Mouse (Mus musculus): ENCODE data around the gene Axin2.

Gene Axin2

GRCm38 (mm10) chr11:108906590-108907254 lies 13.4 kb upstream of the Axin2 start:
- DNase-seq, result no peak

GRCm38 (mm10) chr11:108909396-108910195 lies 10.6 kb upstream of the Axin2 start:
- no peak for DNase-seq

- no peak for DNase-seq
Measured at GRCm38 (mm10) chr11:108910328-108910886, 9.7 kb upstream of the Axin2 start.

DNA sequence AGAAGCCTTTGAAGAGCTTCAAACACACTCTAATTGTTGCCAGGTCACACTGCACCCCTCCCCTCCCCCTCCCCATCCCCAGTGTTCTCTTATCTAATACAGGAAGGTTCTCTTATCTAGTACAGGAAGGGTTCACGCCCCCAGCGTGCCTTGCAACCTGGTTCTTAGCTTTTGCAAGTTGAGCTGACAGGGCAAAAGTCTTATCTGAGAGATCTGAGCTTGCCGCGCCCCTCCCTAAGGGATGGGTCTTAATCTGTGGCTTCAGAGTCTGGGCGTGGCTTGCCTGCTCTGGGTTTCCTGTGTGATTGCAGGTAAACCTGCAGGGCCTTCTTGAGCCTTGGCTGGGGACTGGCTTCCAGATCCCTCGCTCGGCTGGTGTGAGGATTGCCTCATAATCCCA lies 9.2 kb upstream of the Axin2 start:
- no peak for DNase-seq

DNA sequence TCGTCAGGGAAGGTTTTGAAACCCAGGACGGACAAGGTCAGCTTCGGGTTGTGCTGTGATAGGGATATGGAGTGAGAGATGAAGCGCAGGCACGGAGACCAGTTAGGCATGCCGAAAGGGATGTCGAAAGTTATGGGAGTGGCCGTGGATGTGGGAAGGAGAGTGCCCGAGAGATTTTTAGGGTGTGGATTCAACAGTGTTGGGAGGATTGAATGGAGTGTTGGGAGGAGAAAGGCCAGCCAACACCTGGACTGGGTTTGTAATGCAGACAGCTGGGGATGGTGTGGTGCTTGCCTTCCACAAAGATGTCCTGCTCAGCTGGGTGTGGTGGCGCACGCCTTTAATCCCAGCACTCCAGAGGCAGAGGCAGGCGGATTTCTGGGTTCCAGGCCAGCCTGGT lies 8.0 kb upstream of the Axin2 start:
- DNase-seq, result no peak

- no peak for DNase-seq
Measured at GRCm38 (mm10) chr11:108917422-108918324, 2.5 kb upstream of the Axin2 start.

DNA sequence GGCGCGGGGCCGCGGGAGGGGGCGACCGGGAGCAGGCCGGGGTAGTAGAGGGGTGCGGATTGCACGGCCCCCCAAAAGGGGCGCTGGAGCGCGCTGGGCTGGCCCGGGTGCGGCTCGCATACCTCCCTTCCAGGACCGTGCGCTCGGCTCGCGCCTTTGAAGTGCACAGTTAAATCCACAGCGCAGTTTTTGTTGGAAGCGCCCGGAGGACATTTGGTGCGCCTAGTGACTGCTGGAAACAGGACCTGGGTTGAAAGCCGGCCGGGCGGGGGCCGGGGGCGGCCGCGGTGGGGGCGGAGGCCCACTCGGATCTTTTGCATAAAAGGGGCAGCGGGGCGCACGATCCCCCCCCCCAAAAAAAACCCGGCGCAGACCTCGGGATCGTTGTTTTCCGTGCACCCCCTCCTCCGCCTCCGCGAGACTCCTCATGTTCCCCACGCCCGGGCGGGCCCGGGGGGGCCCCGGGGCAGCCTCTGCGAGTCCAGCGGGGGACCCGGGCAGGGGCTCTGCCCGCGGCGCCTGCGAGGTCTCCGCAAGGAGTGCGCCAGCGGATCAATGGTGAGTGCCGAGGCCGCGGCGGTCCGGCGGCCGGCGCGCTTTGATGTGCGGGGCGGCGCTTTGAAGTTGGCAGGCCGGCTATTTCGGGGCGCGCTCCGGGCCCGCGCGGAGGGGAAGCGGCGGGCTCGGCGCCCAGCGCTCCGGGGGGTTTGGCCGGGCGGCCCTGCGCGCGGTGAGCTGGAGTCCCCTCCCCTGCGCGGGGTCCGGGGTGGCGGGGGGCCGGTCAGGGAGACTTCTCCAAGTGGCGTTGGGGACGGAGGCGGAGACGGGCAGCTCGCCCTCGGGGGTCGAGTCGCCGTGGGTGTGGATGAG lies 722 bp downstream of the Axin2 start:
- DNase-seq, result peak; percentile 76

DNA sequence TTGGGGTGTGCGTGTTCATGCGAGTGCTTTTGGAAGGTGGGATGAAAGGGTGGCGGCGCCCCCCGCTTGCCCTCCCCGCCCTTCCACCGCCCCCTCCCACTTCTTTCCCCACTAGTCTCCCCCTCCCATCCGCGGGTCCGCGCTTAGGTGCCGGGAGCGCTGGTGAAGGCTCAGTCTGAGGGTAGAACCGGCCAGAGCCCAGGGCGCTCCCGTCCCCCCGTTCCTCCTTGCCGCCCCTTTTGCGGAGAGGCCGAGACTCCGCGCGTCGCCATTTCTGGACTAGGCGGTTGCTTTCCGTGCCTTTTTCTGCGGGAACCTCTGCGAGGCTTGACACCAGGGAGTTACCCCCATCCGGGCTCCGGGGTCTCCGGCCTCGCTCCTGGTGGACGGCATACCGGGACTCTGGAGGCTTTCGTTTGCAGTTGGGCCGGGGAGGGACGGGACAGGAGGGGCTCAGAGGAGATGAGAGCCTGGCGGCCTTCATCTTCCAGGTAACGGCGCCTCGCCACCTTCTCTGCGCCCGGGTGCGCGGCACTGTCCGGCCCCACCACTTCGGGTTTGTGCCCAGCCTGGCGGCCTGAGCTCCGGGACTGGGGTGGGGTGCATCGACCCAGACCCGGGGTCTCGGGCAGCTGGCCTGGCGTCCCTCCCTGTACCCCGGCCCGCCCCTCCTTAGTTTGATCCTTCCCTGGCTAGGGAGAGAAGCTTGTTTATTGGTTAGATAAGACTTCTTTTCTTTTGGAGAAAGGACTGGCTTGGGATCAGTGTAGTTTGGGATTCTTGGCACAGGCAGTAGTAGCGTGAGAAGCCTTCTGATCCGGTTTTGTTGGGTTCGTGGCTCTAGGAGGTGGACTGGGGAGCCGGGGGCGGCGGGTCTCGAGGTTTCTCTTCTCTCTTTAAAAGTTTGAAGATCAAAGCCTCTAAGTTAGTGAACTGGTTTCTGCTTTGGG lies 1.6 kb downstream of the Axin2 start:
- peak; percentile 34 for DNase-seq

DNA sequence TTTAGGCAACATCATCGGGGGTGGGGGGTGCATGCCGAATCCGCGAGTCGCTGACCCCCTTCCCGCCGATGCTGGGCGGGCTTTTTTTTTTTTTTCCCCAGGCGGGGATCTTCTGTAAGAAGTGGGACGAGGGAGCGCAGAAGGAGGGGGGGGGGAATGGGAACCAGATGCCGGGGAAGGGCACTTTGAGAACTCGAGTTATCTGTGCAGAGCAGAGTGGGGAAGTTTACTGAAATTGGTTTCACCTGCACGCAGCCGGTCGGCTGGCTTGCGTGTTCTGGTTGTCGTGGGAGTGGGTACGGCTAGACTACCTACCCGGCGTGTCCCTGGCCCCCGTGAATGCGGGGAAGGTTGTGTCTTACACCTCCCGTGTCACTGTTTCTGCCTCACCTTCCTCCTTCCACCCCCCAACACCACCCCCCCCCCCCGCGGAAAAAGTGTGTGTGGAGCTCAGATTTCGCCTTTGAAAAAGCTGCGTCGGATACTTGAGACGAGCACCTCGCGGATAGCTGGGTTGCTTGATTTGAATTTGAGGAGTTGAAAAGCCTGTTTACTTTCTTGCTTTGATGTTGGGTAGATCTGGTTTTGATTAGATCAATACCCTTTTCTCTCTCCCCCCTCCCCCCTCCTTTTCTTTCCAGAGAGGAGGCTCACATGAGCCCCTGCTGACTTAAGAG lies 2.5 kb downstream of the Axin2 start:
- DNase-seq, result no peak

- DNase-seq, result no peak
Measured at GRCm38 (mm10) chr11:108923188-108923575, 3.0 kb downstream of the Axin2 start.

GRCm38 (mm10) chr11:108923781-108924180 lies 3.6 kb downstream of the Axin2 start:
- no peak for DNase-seq

GRCm38 (mm10) chr11:108924346-108924745 lies 4.2 kb downstream of the Axin2 start:
- DNase-seq, result no peak

- DNase-seq, result peak; percentile 78
Measured at GRCm38 (mm10) chr11:108925202-108925601, 5.1 kb downstream of the Axin2 start.

DNA sequence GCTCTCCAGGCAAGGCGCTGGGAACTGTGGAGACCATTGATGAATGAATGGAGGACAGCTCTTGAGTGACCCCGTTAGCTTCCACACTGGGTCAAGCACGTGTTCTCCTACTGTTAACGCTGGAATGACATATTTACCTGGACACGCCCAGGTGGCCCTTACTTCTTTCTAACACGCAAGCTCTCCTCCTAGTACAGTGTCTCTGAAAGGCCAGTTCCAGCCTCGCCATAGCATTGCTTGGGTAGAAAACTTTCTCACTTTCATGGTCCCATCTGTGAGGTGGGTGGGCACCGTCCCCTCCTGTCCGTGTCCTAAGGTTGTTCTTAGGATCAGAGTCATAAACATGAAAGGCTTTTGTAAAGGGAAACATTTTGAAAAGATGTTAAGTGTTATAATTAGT lies 5.7 kb downstream of the Axin2 start:
- DNase-seq, result no peak

DNA sequence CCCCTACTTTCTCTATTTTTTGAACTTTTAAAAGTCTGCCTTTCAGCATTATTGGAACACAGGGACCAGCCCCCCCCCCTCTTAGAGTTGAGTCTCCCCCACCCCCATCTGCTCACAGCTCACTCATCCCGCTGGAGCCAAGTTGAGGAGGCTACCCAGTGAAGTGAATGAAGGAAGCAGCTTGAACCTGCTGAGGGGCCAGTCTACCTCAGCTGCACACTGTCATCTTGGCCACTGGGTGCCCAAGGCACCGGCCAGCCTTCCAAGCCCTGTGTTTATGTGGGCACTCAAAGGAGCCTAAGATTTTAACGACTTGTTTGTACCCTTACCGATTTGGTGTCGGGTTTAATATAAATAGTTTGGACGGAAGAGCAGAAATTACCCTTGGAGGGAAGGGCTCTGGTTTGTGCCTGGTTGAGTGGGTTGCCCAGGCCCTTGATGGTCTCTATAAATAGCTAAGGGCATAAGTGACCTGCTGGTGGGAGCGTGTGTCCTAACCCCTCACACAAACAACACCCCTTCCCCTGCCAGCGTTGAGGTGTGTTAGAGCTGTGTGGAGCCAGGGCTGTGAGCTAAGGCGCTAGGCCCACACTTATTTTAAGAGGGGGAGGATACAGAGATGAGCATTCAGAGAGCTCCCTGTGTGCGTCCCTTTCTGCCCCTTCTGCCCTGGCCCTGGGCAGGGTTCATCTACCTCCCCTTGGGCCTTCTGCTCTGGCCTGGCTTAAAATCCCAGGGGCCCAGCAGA lies 6.4 kb downstream of the Axin2 start:
- DNase-seq, result no peak

DNA sequence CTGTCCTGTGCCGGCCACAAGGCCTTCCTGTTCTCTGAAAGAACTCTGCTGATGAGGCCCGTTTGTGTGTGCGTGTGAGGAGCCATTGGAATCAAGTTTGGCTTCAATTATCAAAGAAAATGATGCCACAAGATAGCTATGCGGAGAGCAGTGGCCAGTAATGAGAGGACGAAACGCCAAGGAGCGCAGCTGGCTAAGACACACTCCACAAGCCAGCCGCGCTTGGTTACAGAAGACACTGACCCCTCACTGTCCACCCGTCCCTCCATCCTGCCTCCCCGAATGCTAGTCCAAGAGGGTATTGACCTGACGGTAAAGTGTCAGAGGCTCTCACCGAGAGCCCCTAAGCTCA lies 6.9 kb downstream of the Axin2 start:
- DNase-seq, result no peak

- no peak for DNase-seq
Measured at GRCm38 (mm10) chr11:108928096-108928495, 7.9 kb downstream of the Axin2 start.

DNA sequence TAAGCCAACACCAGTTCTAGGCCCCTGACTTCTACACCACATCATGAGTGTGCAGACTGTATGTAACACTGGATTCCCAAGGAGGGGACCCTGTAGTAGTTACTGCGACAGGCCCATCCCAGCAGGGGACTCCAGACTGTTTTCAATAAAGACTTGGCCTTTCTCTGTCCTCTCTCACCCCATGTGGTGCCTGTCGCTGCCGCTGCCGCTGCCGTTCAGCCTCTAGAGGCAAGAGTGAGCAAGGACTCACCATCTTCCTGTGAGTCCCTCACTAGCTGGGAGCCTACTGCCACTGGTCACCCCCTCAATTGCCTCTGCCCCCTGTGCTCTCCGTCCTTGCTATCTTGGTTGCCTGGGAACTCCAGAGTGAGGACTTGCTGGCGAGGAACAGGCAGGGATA lies 8.6 kb downstream of the Axin2 start:
- no peak for DNase-seq

- DNase-seq, result no peak
Measured at GRCm38 (mm10) chr11:108929176-108929575, 9.0 kb downstream of the Axin2 start.

- DNase-seq, result no peak
Measured at GRCm38 (mm10) chr11:108929700-108930099, 9.6 kb downstream of the Axin2 start.
